Mouse (Mus musculus) layer of hippocampus, postnatal 25 days (tissue): ENCODE results near the gene Gm13283. TPM values are rescaled to one million over a fixed set of nuclear protein-coding genes. Genes with fewer than 3 reads are reported as not detected.

Source experiments
- total RNA-seq, 2 experiments: library from RNA; stranded (reverse); gene quantifications; 2 replicates each; pipeline ENCODE4 v1.2.3; 2021

Gm13283 gene
- total RNA-seq, 2 experiments from 2014 or later, result not detected

Other genes with a start within 250 kb of the Gm13283 start
- not detected for gene Ifnb1, start 237.3 kb upstream of the Gm13283 start, total RNA-seq
- not detected for gene Ifna15, start 201.9 kb upstream of the Gm13283 start, total RNA-seq
- gene Ifna14, start 188.3 kb upstream of the Gm13283 start, total RNA-seq, result not detected
- not detected for gene Ifna9, start 167.7 kb upstream of the Gm13283 start, total RNA-seq
- gene Ifna12, start 156.7 kb upstream of the Gm13283 start, total RNA-seq, result not detected
- gene C87499, start 125.7 kb upstream of the Gm13283 start, total RNA-seq, result not detected
- not detected for gene Ifna13, start 115.7 kb upstream of the Gm13283 start, total RNA-seq
- not detected for gene Ifna16, start 83.2 kb upstream of the Gm13283 start, total RNA-seq
- not detected for gene Ifna2, start 76.2 kb upstream of the Gm13283 start, total RNA-seq
- gene Ifnab, start 68.8 kb upstream of the Gm13283 start, total RNA-seq, result not detected
- 1 to 10 TPM; 1.4 to 1.8 TPM for gene Gm26566, start 38.3 kb upstream of the Gm13283 start, total RNA-seq
- gene Klhl9, start 37.7 kb upstream of the Gm13283 start, total RNA-seq, result 100 to 1,000 TPM; 105 to 109 TPM
- gene Gm13271, start 5.3 kb upstream of the Gm13283 start, total RNA-seq, result not detected
- gene Gm13290, start 13.7 kb downstream of the Gm13283 start, total RNA-seq, result not detected
- not detected for gene Gm13289, start 16.8 kb downstream of the Gm13283 start, total RNA-seq
- gene Gm13272, start 19.7 kb downstream of the Gm13283 start, total RNA-seq, result not detected
- not detected for gene Ifnz, start 22.0 kb downstream of the Gm13283 start, total RNA-seq
- not detected for gene Gm13276, start 25.6 kb downstream of the Gm13283 start, total RNA-seq
- gene Gm13277, start 28.5 kb downstream of the Gm13283 start, total RNA-seq, result not detected
- not detected for gene Gm13278, start 31.4 kb downstream of the Gm13283 start, total RNA-seq
- gene Gm13275, start 34.4 kb downstream of the Gm13283 start, total RNA-seq, result not detected
- gene Gm13279, start 37.3 kb downstream of the Gm13283 start, total RNA-seq, result not detected
- gene Gm13285, start 39.5 kb downstream of the Gm13283 start, total RNA-seq, result not detected
- not detected for gene Gm13287, start 43.1 kb downstream of the Gm13283 start, total RNA-seq
- not detected for gene Gm13288, start 45.4 kb downstream of the Gm13283 start, total RNA-seq
- gene Ifna7, start 56.1 kb downstream of the Gm13283 start, total RNA-seq, result not detected
- gene Ifna11, start 59.8 kb downstream of the Gm13283 start, total RNA-seq, result not detected
- not detected for gene Ifna6, start 67.3 kb downstream of the Gm13283 start, total RNA-seq
- not detected for gene Ifna5, start 75.4 kb downstream of the Gm13283 start, total RNA-seq
- not detected for gene Ifna4, start 81.7 kb downstream of the Gm13283 start, total RNA-seq
- gene Ifna1, start 90.0 kb downstream of the Gm13283 start, total RNA-seq, result not detected
- gene Ifne, start 120.1 kb downstream of the Gm13283 start, total RNA-seq, result not detected